Mouse (Mus musculus): ENCODE data around the gene Gpr39. TPM values are rescaled to one million over a fixed set of nuclear protein-coding genes. Genes with fewer than 3 reads are reported as not detected.

Gene Gpr39
- polyA plus RNA-seq, 2 experiments: 2.4 to 3.0 TPM

GRCm38 (mm10) chr1:125760696-125761025 lies 83.9 kb downstream of the Gpr39 start:
- Histone ChIP-seq H3K4me3 (ENCODE audit: insufficient read depth in 1 of 2, low read depth in 2 of 2, low read length in 2 of 2) (no peak overlapping the region), H3K27ac (no peak overlapping the region), H3K4me2 (ENCODE audit: low read depth) (no peak overlapping the region), H3K36me3 (replicated peaks; ENCODE audit: control insufficient read depth, insufficient read depth, low read depth) (no peaks in the 10 kb centered on the region), H3K27me3 (ENCODE audit: control insufficient read depth, insufficient read depth, low read length) (no peaks in the 10 kb centered on the region), H3K9me3 (ENCODE audit: control insufficient read depth, low read length) (no peaks in the 10 kb centered on the region), H3K4me1 (replicated peaks; ENCODE audit: control insufficient read depth in 2 of 2, insufficient read depth in 2 of 2, low read length in 1 of 2) (no peaks in the 10 kb centered on the region), H3K9ac (replicated peaks) (no peak overlapping the region)
- WGBS (ENCODE audit: insufficient replicate concordance): 53% methylated on average over 5 of the region's 5 CpGs
- ATAC-seq (ENCODE audit: insufficient read depth) (no peak), DNase-seq (ENCODE audit: low read depth in 3 of 3, low spot score in 3 of 3) (no peak)
- no peak for TF ChIP-seq EP300 (IDR thresholded peaks at IDR 0.05; ENCODE audit: low read depth)
- no peak for TF ChIP-seq CTCF (IDR thresholded peaks at IDR 0.05; ENCODE audit: low read depth)

- H3K4me3 ChIP-seq (ENCODE audit: insufficient read depth in 1 of 2, low read depth in 2 of 2, low read length in 2 of 2): no peak overlapping the region
- 39% methylated on average over 1 of the region's 1 CpGs for WGBS (ENCODE audit: insufficient replicate concordance)
Observed at GRCm38 (mm10) chr1:125762076-125762475, 85.3 kb downstream of the Gpr39 start.

GRCm38 (mm10) chr1:125789804-125790203 lies 113.0 kb downstream of the Gpr39 start:
- 25% methylated on average over 4 of the region's 4 CpGs for WGBS (ENCODE audit: insufficient replicate concordance)
- TF ChIP-seq CTCF (IDR thresholded peaks at IDR 0.05; ENCODE audit: low read depth): peak; percentile 71
- TF ChIP-seq EP300 (IDR thresholded peaks at IDR 0.05; ENCODE audit: low read depth): no peak
- H3K4me2 ChIP-seq (ENCODE audit: low read depth): no peak overlapping the region
- H3K9ac ChIP-seq (replicated peaks): no peak overlapping the region
- no peak overlapping the region for H3K4me3 ChIP-seq (ENCODE audit: insufficient read depth in 1 of 2, low read depth in 2 of 2, low read length in 2 of 2)
- DNase-seq (ENCODE audit: low read depth in 3 of 3, low spot score in 3 of 3): peak in 1 of 3 experiments; percentile 2
- H3K27ac ChIP-seq: no peak overlapping the region
- ATAC-seq (ENCODE audit: insufficient read depth): no peak
- no peaks in the 10 kb centered on the region for H3K9me3 ChIP-seq (ENCODE audit: control insufficient read depth, low read length)
- H3K36me3 ChIP-seq (replicated peaks; ENCODE audit: control insufficient read depth, insufficient read depth, low read depth): no peaks in the 10 kb centered on the region
- no peaks in the 10 kb centered on the region for H3K4me1 ChIP-seq (replicated peaks; ENCODE audit: control insufficient read depth in 2 of 2, insufficient read depth in 2 of 2, low read length in 1 of 2)
- H3K27me3 ChIP-seq (ENCODE audit: control insufficient read depth, insufficient read depth, low read length): no peaks in the 10 kb centered on the region

More at GRCm38 (mm10) chr1:125762076-125762475, 85.3 kb downstream of the Gpr39 start:
- H3K9ac ChIP-seq (replicated peaks): no peak overlapping the region
- H3K27ac ChIP-seq: no peak overlapping the region
- H3K27me3 ChIP-seq (ENCODE audit: control insufficient read depth, insufficient read depth, low read length): no peaks in the 10 kb centered on the region
- H3K9me3 ChIP-seq (ENCODE audit: control insufficient read depth, low read length): no peaks in the 10 kb centered on the region
- TF ChIP-seq EP300 (IDR thresholded peaks at IDR 0.05; ENCODE audit: low read depth): no peak
- no peak for TF ChIP-seq CTCF (IDR thresholded peaks at IDR 0.05; ENCODE audit: low read depth)
- H3K4me1 ChIP-seq (replicated peaks; ENCODE audit: control insufficient read depth in 2 of 2, insufficient read depth in 2 of 2, low read length in 1 of 2): no peaks in the 10 kb centered on the region
- DNase-seq (ENCODE audit: low read depth in 3 of 3, low spot score in 3 of 3): no peak
- ATAC-seq (ENCODE audit: insufficient read depth): no peak
- no peaks in the 10 kb centered on the region for H3K36me3 ChIP-seq (replicated peaks; ENCODE audit: control insufficient read depth, insufficient read depth, low read depth)
- no peak overlapping the region for H3K4me2 ChIP-seq (ENCODE audit: low read depth)

GRCm38 (mm10) chr1:125800506-125800905 lies 123.7 kb downstream of the Gpr39 start:
- H3K9me3 ChIP-seq (ENCODE audit: control insufficient read depth, low read length): no peaks in the 10 kb centered on the region
- no peaks in the 10 kb centered on the region for H3K4me1 ChIP-seq (replicated peaks; ENCODE audit: control insufficient read depth in 2 of 2, insufficient read depth in 2 of 2, low read length in 1 of 2)
- no peak for DNase-seq (ENCODE audit: low read depth in 3 of 3, low spot score in 3 of 3)
- H3K4me3 ChIP-seq (ENCODE audit: insufficient read depth in 1 of 2, low read depth in 2 of 2, low read length in 2 of 2): no peak overlapping the region
- TF ChIP-seq EP300 (IDR thresholded peaks at IDR 0.05; ENCODE audit: low read depth) (no peak), CTCF (IDR thresholded peaks at IDR 0.05; ENCODE audit: low read depth) (no peak)
- no peak overlapping the region for H3K27ac ChIP-seq
- H3K9ac ChIP-seq (replicated peaks): no peak overlapping the region
- no peaks in the 10 kb centered on the region for H3K27me3 ChIP-seq (ENCODE audit: control insufficient read depth, insufficient read depth, low read length)
- no peak for ATAC-seq (ENCODE audit: insufficient read depth)
- 63% methylated on average over 5 of the region's 5 CpGs for WGBS (ENCODE audit: insufficient replicate concordance)
- H3K36me3 ChIP-seq (replicated peaks; ENCODE audit: control insufficient read depth, insufficient read depth, low read depth): no peaks in the 10 kb centered on the region
- no peak overlapping the region for H3K4me2 ChIP-seq (ENCODE audit: low read depth)

GRCm38 (mm10) chr1:125808426-125808825 lies 131.6 kb downstream of the Gpr39 start:
- H3K27me3 ChIP-seq (ENCODE audit: control insufficient read depth, insufficient read depth, low read length): no peaks in the 10 kb centered on the region
- H3K4me2 ChIP-seq (ENCODE audit: low read depth): no peak overlapping the region
- H3K4me1 ChIP-seq (replicated peaks; ENCODE audit: control insufficient read depth in 2 of 2, insufficient read depth in 2 of 2, low read length in 1 of 2): no peaks in the 10 kb centered on the region
- DNase-seq (ENCODE audit: low read depth in 3 of 3, low spot score in 3 of 3): no peak
- no peak for ATAC-seq (ENCODE audit: insufficient read depth)
- no peak overlapping the region for H3K4me3 ChIP-seq (ENCODE audit: insufficient read depth in 1 of 2, low read depth in 2 of 2, low read length in 2 of 2)
- H3K9ac ChIP-seq (replicated peaks): no peak overlapping the region
- no peak for TF ChIP-seq CTCF (IDR thresholded peaks at IDR 0.05; ENCODE audit: low read depth)
- no peak for TF ChIP-seq EP300 (IDR thresholded peaks at IDR 0.05; ENCODE audit: low read depth)
- WGBS (ENCODE audit: insufficient replicate concordance): 36% methylated on average over 2 of the region's 2 CpGs
- no peaks in the 10 kb centered on the region for H3K9me3 ChIP-seq (ENCODE audit: control insufficient read depth, low read length)
- H3K36me3 ChIP-seq (replicated peaks; ENCODE audit: control insufficient read depth, insufficient read depth, low read depth): no peaks in the 10 kb centered on the region
- H3K27ac ChIP-seq: no peak overlapping the region
